Comparison of ENCODE assay signal across 8 mouse cellular contexts in genomic region chr11:62458276-62458724, GRCm38 (mm10). TPM values are rescaled to one million over a fixed set of nuclear protein-coding genes. Genes with fewer than 3 reads are reported as not detected.
DNase-seq lines count a peak whose midpoint lies in the region; ATAC-seq and TF ChIP-seq lines count a peak whose summit lies in the region.

TSS of gene Pigl (plus strand) at chr11:62458460.
TSS of gene Ncor1 (minus strand) at chr11:62458541.

- H3K9me3 ChIP-seq in hindbrain, embryonic 10.5 days: no peaks in the 10 kb centered on the region
- H3K9me3 ChIP-seq in lung, embryonic 16.5 days (ENCODE audit: control insufficient read depth, low read length): no peaks in the 10 kb centered on the region

- ATAC-seq in frontal cortex, adult (ENCODE audit: low TSS enrichment): peak; percentile 73
- ATAC-seq in lung, embryonic 16.5 days (ENCODE audit: low read depth): peak; percentile 61

- peak within 1 kb of the TSS; percentile 86 for H3K4me2 ChIP-seq in lung, embryonic 16.5 days (ENCODE audit: low read depth, low read length)

- H3K4me1 ChIP-seq in hindbrain, embryonic 10.5 days (replicated peaks): peaks cover 21% of the 10 kb centered on the region
- H3K4me1 ChIP-seq in lung, embryonic 16.5 days (replicated peaks; ENCODE audit: control insufficient read depth, insufficient read depth, low read length): peaks cover 14% of the 10 kb centered on the region
- peaks cover under 1% of the 10 kb centered on the region for H3K4me1 ChIP-seq in thymus, adult 2 months (replicated peaks; ENCODE audit: control insufficient read depth, insufficient read depth, low read length)

- peak within 1 kb of the TSS; percentile 100 for H3K27ac ChIP-seq in hindbrain, embryonic 10.5 days
- H3K27ac ChIP-seq in lung, embryonic 16.5 days (ENCODE audit: low read length): peak within 1 kb of the TSS; percentile 99
- H3K27ac ChIP-seq in thymus, adult 2 months (ENCODE audit: control insufficient read depth, insufficient read depth, low read length): peak within 1 kb of the TSS; percentile 94

- peak; percentile 87 for DNase-seq in MN1 (ENCODE audit: low spot score)
- DNase-seq in cerebellum, adult 8-10 months: peak; percentile 81
- peak; percentile 88 for DNase-seq in hindbrain, embryonic 10.5 days (ENCODE audit: low spot score)
- DNase-seq in layer of hippocampus, adult 9-11 months: peak; percentile 89
- DNase-seq in ovary, adult 18-20 months (ENCODE audit: low spot score): peak; percentile 78
- DNase-seq in thymus, adult 2 months: peak; percentile 75

- no peak for TF ChIP-seq CTCF in thymus, adult 2 months (IDR thresholded peaks at IDR 0.05; ENCODE audit: borderline replicate concordance, control insufficient read depth, extremely low read depth, insufficient read depth, low read length, poor library complexity)

- H3K36me3 ChIP-seq in hindbrain, embryonic 10.5 days: peaks cover 7% of the 10 kb centered on the region; the same call in 1 of the 2 replicates
- H3K36me3 ChIP-seq in lung, embryonic 16.5 days (ENCODE audit: control insufficient read depth, insufficient read depth, low read length): no peaks in the 10 kb centered on the region
- H3K36me3 ChIP-seq in thymus, adult 2 months (ENCODE audit: control insufficient read depth, insufficient read depth, low read length): no peaks in the 10 kb centered on the region

- no peaks in the 10 kb centered on the region for H3K27me3 ChIP-seq in hindbrain, embryonic 10.5 days (ENCODE audit: insufficient read depth, poor library complexity, severe bottlenecking)
- no peaks in the 10 kb centered on the region for H3K27me3 ChIP-seq in lung, embryonic 16.5 days (ENCODE audit: control insufficient read depth, insufficient read depth, low read depth, low read length)
- no peaks in the 10 kb centered on the region for H3K27me3 ChIP-seq in thymus, adult 2 months (ENCODE audit: control insufficient read depth, insufficient read depth, low read length)

- H3K9ac ChIP-seq in lung, embryonic 16.5 days (ENCODE audit: low read length): peak within 1 kb of the TSS; percentile 94

- under 1% methylated on average over 33 of the region's 33 CpGs for WGBS in hindbrain, embryonic 10.5 days
- under 1% methylated on average over 33 of the region's 33 CpGs for WGBS in lung, embryonic 16.5 days
- 0% methylated on average over 33 of the region's 33 CpGs for WGBS in thymus, adult 2 months

- peak; percentile 77; the same call in 1 of the 2 replicates for TF ChIP-seq POLR2A in thymus, adult 2 months (IDR thresholded peaks at IDR 0.05; ENCODE audit: control insufficient read depth, extremely low read depth, insufficient read depth, low read length, poor library complexity)

- peak within 1 kb of the TSS; percentile 97 for H3K4me3 ChIP-seq in hindbrain, embryonic 10.5 days
- H3K4me3 ChIP-seq in lung, embryonic 16.5 days (ENCODE audit: low read length): peak within 1 kb of the TSS; percentile 55
- H3K4me3 ChIP-seq in thymus, adult 2 months (ENCODE audit: control insufficient read depth, insufficient read depth, low read length): peak within 1 kb of the TSS; percentile 94

RNA-seq across cellular contexts. Expression of gene Pigl, which starts in this region (rescaled TPM):
- 10.7 and 16.0 TPM in 2 replicates for polyA plus RNA-seq in hindbrain, embryonic 10.5 days (2016; fragmentation: Nextera tagmentation; extraction: Ambion mirVana)
- polyA plus RNA-seq in lung, embryonic 16.5 days (2015; fragmentation: Nextera tagmentation; extraction: Ambion mirVana): 9.3 and 10.5 TPM in 2 replicates
- 8.4 and 10.5 TPM in 2 replicates for polyA plus RNA-seq in thymus, adult 2 months (2012; rRNA removed)

RNA-seq across cellular contexts. Expression of gene Ncor1, which starts in this region (rescaled TPM):
- polyA plus RNA-seq in hindbrain, embryonic 10.5 days (2016; fragmentation: Nextera tagmentation; extraction: Ambion mirVana): 127 and 131 TPM in 2 replicates
- 55.8 and 65.8 TPM in 2 replicates for polyA plus RNA-seq in lung, embryonic 16.5 days (2015; fragmentation: Nextera tagmentation; extraction: Ambion mirVana)
- polyA plus RNA-seq in thymus, adult 2 months (2012; rRNA removed): 214 and 251 TPM in 2 replicates

Comparison
In these comparisons a context has a peak if more than half of its experiments do, and no peak if none do; other contexts are left out.
1. Peak in every context shown above with its lines: DNase-seq, ATAC-seq, H3K4me3 ChIP-seq and H3K27ac ChIP-seq.